Mouse (Mus musculus) common myeloid progenitor, adult 5-6 weeks (primary cell): ENCODE measurements around the gene Gm17364. TPM values are rescaled to one million over a fixed set of nuclear protein-coding genes. Genes with fewer than 3 reads are reported as not detected.
"Not testable (repeated sequence)": the region's sequence is repeated elsewhere in the genome, so short reads cannot be mapped to it uniquely, and the experiment has no call there.

Experiments
- ATAC-seq: replicated peaks from 2 replicates; pipeline ENCODE4 v1.8.0; 2016; ENCODE audit warnings: low read depth, mild to moderate bottlenecking, moderate TSS enrichment, inconsistent platforms; ENCODE audit not compliant: poor library complexity, severe bottlenecking
- total RNA-seq: library from RNA; stranded (forward); fragments of 200-1000, 187-1606 nt; gene quantifications from 2 replicates; pipeline ENCODE4 v1.2.3, GENCODE M21; 2017

Gene Gm17364
- total RNA-seq, 1 experiment from 2014 or later: not detected

- no peak for ATAC-seq
Measured at GRCm38 (mm10) chr13:41252736-41253135, 21.0 kb downstream of the Gm17364 start.

- no peak for ATAC-seq
Measured at GRCm38 (mm10) chr13:41252141-41252540, 21.6 kb downstream of the Gm17364 start.

GRCm38 (mm10) chr13:41251667-41252066, 22.1 kb downstream of the Gm17364 start:
- no peak for ATAC-seq

- not testable (repeated sequence) for ATAC-seq
Measured at GRCm38 (mm10) chr13:41251232-41251631, 22.5 kb downstream of the Gm17364 start.

GRCm38 (mm10) chr13:41250318-41250981, 23.3 kb downstream of the Gm17364 start:
- no peak for ATAC-seq

GRCm38 (mm10) chr13:41249538-41250317, 24.0 kb downstream of the Gm17364 start, which contains the start of gene Smim13:
Gene Smim13 (plus strand): TSS chr13:41249844.
- peak; percentile 98 for ATAC-seq

- ATAC-seq: peak; percentile 41
Measured at GRCm38 (mm10) chr13:41248751-41249520, 24.8 kb downstream of the Gm17364 start.

GRCm38 (mm10) chr13:41244306-41244830, 29.4 kb downstream of the Gm17364 start:
- ATAC-seq: peak; percentile 57; the same call in 1 of the 2 replicates

GRCm38 (mm10) chr13:41241557-41241956, 32.2 kb downstream of the Gm17364 start:
- peak; percentile 52; the same call in 1 of the 2 replicates for ATAC-seq

GRCm38 (mm10) chr13:41238805-41239130, 35.0 kb downstream of the Gm17364 start:
- peak; percentile 68 for ATAC-seq

- no peak for ATAC-seq
Measured at GRCm38 (mm10) chr13:41238035-41238804, 35.6 kb downstream of the Gm17364 start.

- ATAC-seq: 0 out of 2 replicates have a peak, but pooled peaks have one; percentile 10
Measured at GRCm38 (mm10) chr13:41235845-41236741, 37.7 kb downstream of the Gm17364 start.

- ATAC-seq: no peak
Measured at GRCm38 (mm10) chr13:41235181-41235580, 38.6 kb downstream of the Gm17364 start.

- no peak for ATAC-seq
Measured at GRCm38 (mm10) chr13:41233241-41233640, 40.5 kb downstream of the Gm17364 start.

- no peak for ATAC-seq
Measured at GRCm38 (mm10) chr13:41232209-41232608, 41.6 kb downstream of the Gm17364 start.

- ATAC-seq: no peak
Measured at GRCm38 (mm10) chr13:41231389-41231983, 42.3 kb downstream of the Gm17364 start.

- ATAC-seq: peak; percentile 96
Measured at GRCm38 (mm10) chr13:41230256-41230655, 43.5 kb downstream of the Gm17364 start.

GRCm38 (mm10) chr13:41228060-41228459, 45.7 kb downstream of the Gm17364 start:
- no peak for ATAC-seq
